Mouse (Mus musculus) thymus, adult 2 months (tissue): Measurements from ENCODE around the gene Exoc2.

Experiments used
- CTCF ChIP-seq: fragments of 200-500 bp; IDR thresholded peaks from 2 replicates; pipeline ENCODE4 v1.5.1; 2012; ENCODE audit warnings: mild to moderate bottlenecking, control low read depth, low read length, moderate library complexity, borderline replicate concordance; ENCODE audit not compliant: control insufficient read depth, poor library complexity, insufficient read depth; ENCODE audit errors: extremely low read depth
- POLR2A ChIP-seq: fragments of 200-500 bp; IDR thresholded peaks from 2 replicates; pipeline ENCODE4 v1.6.1; 2012; ENCODE audit warnings: mild to moderate bottlenecking, low read length, control low read depth, moderate library complexity; ENCODE audit not compliant: control insufficient read depth, poor library complexity, insufficient read depth; ENCODE audit errors: extremely low read depth

DNA sequence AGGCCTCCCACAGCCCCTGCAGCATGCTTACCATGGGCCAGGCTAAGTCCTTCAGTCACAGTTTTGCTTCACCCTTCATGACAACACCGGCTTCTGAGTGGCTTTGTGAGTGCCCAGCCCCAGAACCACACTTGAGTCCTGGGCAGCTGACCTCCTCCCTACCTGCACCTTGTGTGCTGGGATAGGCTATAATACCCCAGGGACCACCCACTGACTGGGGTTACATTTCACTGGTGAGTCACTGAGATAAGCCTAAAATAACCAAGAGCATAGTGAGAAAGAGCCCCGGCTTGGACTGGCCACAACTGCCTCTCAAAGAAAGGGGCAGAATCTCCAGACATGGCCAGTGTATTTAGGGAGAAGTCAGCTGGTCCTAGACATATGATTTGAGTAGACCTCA is 192.0 kb downstream of the Exoc2 start:
- no peak for TF ChIP-seq CTCF
- TF ChIP-seq POLR2A: no peak
